Mouse (Mus musculus) lung, postnatal 4 days (tissue): ENCODE data around the gene Slc22a23.

Experiments used
- DNase-seq, 2 experiments: peaks; one replicate each; pipeline ENCODE4 v3.0.0; 2021

The Slc22a23 gene

GRCm38 (mm10) chr13:34131011-34131707 is 213.8 kb downstream of the Slc22a23 start:
- peak; percentile 64 to 74 for DNase-seq

- DNase-seq, result peak; percentile 81 to 84
These were observed 214.7 kb downstream of the Slc22a23 start, which contains the start of gene Tubb2b for GRCm38 (mm10) chr13:34130226-34130731. Tubb2b (minus strand) TSS chr13:34130466.

- peak; percentile 35 to 48 for DNase-seq
These were observed 215.3 kb downstream of the Slc22a23 start for GRCm38 (mm10) chr13:34129485-34130225.
